ENCODE assay signal across 8 mouse cellular contexts in genomic region chr9:66125543-66126455, GRCm38 (mm10). TPM values are rescaled to one million over a fixed set of nuclear protein-coding genes. Genes with fewer than 3 reads are reported as not detected.
DNase-seq lines count a peak whose midpoint lies in the region; ATAC-seq and TF ChIP-seq lines count a peak whose summit lies in the region.

No protein-coding gene starts in this region.

- peak; percentile 42 for DNase-seq in embryo, embryonic 10.5 days (ENCODE audit: low spot score)
- no peak for DNase-seq in embryo, embryonic 11 days
- no peak for DNase-seq in G1E (ENCODE audit: low spot score)
- DNase-seq in limb, embryonic 10.5 days (ENCODE audit: low spot score) = no peak
- DNase-seq in neural tube, embryonic 11.5 days (ENCODE audit: low spot score) = no peak
- no peak for DNase-seq in right cerebral cortex, adult 18-20 months
- no peak for DNase-seq in layer of hippocampus, adult 8-10 months (ENCODE audit: low spot score in 2 of 2)

- peak overlapping the region; percentile 80 for H3K4me3 ChIP-seq in G1E (ENCODE audit: low read depth, low read length)
- peak overlapping the region; percentile 56 for H3K4me3 ChIP-seq in forebrain, embryonic 13.5 days
- H3K4me3 ChIP-seq in limb, embryonic 10.5 days = peak overlapping the region; percentile 68
- H3K4me3 ChIP-seq in neural tube, embryonic 11.5 days (ENCODE audit: low read depth, low read length) = peak overlapping the region; percentile 50

- H3K9me3 ChIP-seq in G1E (replicated peaks) = no peaks in the 10 kb centered on the region
- no peaks in the 10 kb centered on the region for H3K9me3 ChIP-seq in forebrain, embryonic 13.5 days (replicated peaks)
- H3K9me3 ChIP-seq in limb, embryonic 10.5 days (replicated peaks) = no peaks in the 10 kb centered on the region
- H3K9me3 ChIP-seq in neural tube, embryonic 11.5 days (ENCODE audit: control insufficient read depth, low read length) = no peaks in the 10 kb centered on the region

- H3K27me3 ChIP-seq in G1E (ENCODE audit: insufficient read depth, low read length) = no peaks in the 10 kb centered on the region
- H3K27me3 ChIP-seq in forebrain, embryonic 13.5 days = no peaks in the 10 kb centered on the region
- H3K27me3 ChIP-seq in limb, embryonic 10.5 days (ENCODE audit: low read depth, poor library complexity, severe bottlenecking) = no peaks in the 10 kb centered on the region
- no peaks in the 10 kb centered on the region for H3K27me3 ChIP-seq in neural tube, embryonic 11.5 days (ENCODE audit: control insufficient read depth, insufficient read depth, low read length)

- H3K36me3 ChIP-seq in G1E (replicated peaks) = peaks cover 36% of the 10 kb centered on the region
- H3K36me3 ChIP-seq in forebrain, embryonic 13.5 days (ENCODE audit: poor library complexity, severe bottlenecking) = peaks cover 2% of the 10 kb centered on the region; the same call in 1 of the 2 replicates
- peaks cover 26% of the 10 kb centered on the region for H3K36me3 ChIP-seq in limb, embryonic 10.5 days
- H3K36me3 ChIP-seq in neural tube, embryonic 11.5 days (ENCODE audit: control insufficient read depth, insufficient read depth, low read length) = no peaks in the 10 kb centered on the region

- peak overlapping the region; percentile 88 for H3K27ac ChIP-seq in forebrain, embryonic 13.5 days
- peak overlapping the region; percentile 93 for H3K27ac ChIP-seq in limb, embryonic 10.5 days
- peak overlapping the region; percentile 63; the same call in 1 of the 2 replicates for H3K27ac ChIP-seq in neural tube, embryonic 11.5 days (ENCODE audit: low read depth, low read length)

- H3K4me1 ChIP-seq in G1E (ENCODE audit: insufficient read depth, low read depth, low read length) = peaks cover 58% of the 10 kb centered on the region
- H3K4me1 ChIP-seq in forebrain, embryonic 13.5 days = peaks cover 46% of the 10 kb centered on the region
- H3K4me1 ChIP-seq in limb, embryonic 10.5 days = peaks cover 36% of the 10 kb centered on the region
- H3K4me1 ChIP-seq in neural tube, embryonic 11.5 days (ENCODE audit: control insufficient read depth, insufficient read depth, low read length) = peaks cover 7% of the 10 kb centered on the region; the same call in 1 of the 2 replicates

- peak overlapping the region; percentile 76 for H3K4me2 ChIP-seq in forebrain, embryonic 13.5 days
- H3K4me2 ChIP-seq in neural tube, embryonic 11.5 days (ENCODE audit: low read depth) = peak overlapping the region; percentile 59

- WGBS in forebrain, embryonic 13.5 days = 64% methylated on average over 12 of the region's 12 CpGs
- 63% methylated on average over 12 of the region's 12 CpGs for WGBS in limb, embryonic 10.5 days
- WGBS in neural tube, embryonic 11.5 days = 61% methylated on average over 12 of the region's 12 CpGs

- ATAC-seq in G1E (ENCODE audit: extremely low read depth, insufficient number of reproducible peaks, low FRiP score, poor library complexity, severe bottlenecking) = no peak
- ATAC-seq in forebrain, embryonic 13.5 days = no peak
- no peak for ATAC-seq in neural tube, embryonic 11.5 days (ENCODE audit: insufficient read depth, low FRiP score, low TSS enrichment)

- no peak for TF ChIP-seq CTCF in G1E (IDR thresholded peaks at IDR 0.05; ENCODE audit: low read depth, low read length)

- no peak overlapping the region for H3K9ac ChIP-seq in forebrain, embryonic 13.5 days
- peak overlapping the region; percentile 16; the same call in 1 of the 2 replicates for H3K9ac ChIP-seq in neural tube, embryonic 11.5 days (ENCODE audit: low read length)

RNA-seq across cellular contexts. Expression of gene Snx1, which starts 0.6 kb away (rescaled TPM):
- 71.3 and 81.1 TPM in 2 replicates for total RNA-seq in G1E (2014; fragmentation: Nextera tagmentation)
- 230 and 242 TPM in 2 replicates for total RNA-seq in G1E (2017)
- polyA plus RNA-seq in G1E (2012) = 227 and 276 TPM in 2 replicates
- polyA plus RNA-seq in forebrain, embryonic 13.5 days (2015; fragmentation: Nextera tagmentation; extraction: Ambion mirVana) = 120 and 124 TPM in 2 replicates
- 122 and 126 TPM in 2 replicates for polyA plus RNA-seq in limb, embryonic 10.5 days (2016; fragmentation: Nextera tagmentation; extraction: Ambion mirVana)
- polyA plus RNA-seq in neural tube, embryonic 11.5 days (2014; fragmentation: Nextera tagmentation; extraction: Ambion mirVana) = 127 and 131 TPM in 2 replicates
- 10 to 100 TPM; 84.0 to 94.9 (median 90.0) TPM for total RNA-seq in layer of hippocampus, adult 8-10 months (2022)

RNA-seq across cellular contexts. Expression of gene Ciao2a, which starts 0.6 kb away (rescaled TPM):
- 176 and 189 TPM in 2 replicates for total RNA-seq in G1E (2014; fragmentation: Nextera tagmentation)
- total RNA-seq in G1E (2017) = 258 and 270 TPM in 2 replicates
- polyA plus RNA-seq in G1E (2012) = 15.9 and 30.0 TPM in 2 replicates
- 126 and 139 TPM in 2 replicates for polyA plus RNA-seq in forebrain, embryonic 13.5 days (2015; fragmentation: Nextera tagmentation; extraction: Ambion mirVana)
- polyA plus RNA-seq in limb, embryonic 10.5 days (2016; fragmentation: Nextera tagmentation; extraction: Ambion mirVana) = 166 and 171 TPM in 2 replicates
- polyA plus RNA-seq in neural tube, embryonic 11.5 days (2014; fragmentation: Nextera tagmentation; extraction: Ambion mirVana) = 126 and 131 TPM in 2 replicates
- 10 to 100 TPM; 24.3 to 30.0 (median 27.0) TPM for total RNA-seq in layer of hippocampus, adult 8-10 months (2022)

RNA-seq across cellular contexts. Expression of gene Dapk2, which starts 32.2 kb away (rescaled TPM):
- total RNA-seq in G1E (2014; fragmentation: Nextera tagmentation) = 7.5 and 9.7 TPM in 2 replicates
- 24.4 TPM in 2 replicates for total RNA-seq in G1E (2017)
- polyA plus RNA-seq in G1E (2012) = 9.8 and 10.3 TPM in 2 replicates
- 2.4 and 4.1 TPM in 2 replicates for polyA plus RNA-seq in forebrain, embryonic 13.5 days (2015; fragmentation: Nextera tagmentation; extraction: Ambion mirVana)
- 2.9 and 3.6 TPM in 2 replicates for polyA plus RNA-seq in limb, embryonic 10.5 days (2016; fragmentation: Nextera tagmentation; extraction: Ambion mirVana)
- 3.1 and 3.4 TPM in 2 replicates for polyA plus RNA-seq in neural tube, embryonic 11.5 days (2014; fragmentation: Nextera tagmentation; extraction: Ambion mirVana)
- total RNA-seq in layer of hippocampus, adult 8-10 months (2022) = 1 to 10 TPM in 1 of 4 experiments, under 1 TPM in 3; 0.43 to 1.5 (median 0.69) TPM

RNA-seq across cellular contexts. Expression of gene Snx22, which starts 56.3 kb away (rescaled TPM):
- total RNA-seq in G1E (2014; fragmentation: Nextera tagmentation) (15.0 TPM in 1 of 2 replicates, not detected in the other), G1E (2017) (0.41 and 0.49 TPM in 2 replicates)
- not detected in 2 replicates for polyA plus RNA-seq in G1E (2012)
- 2.7 and 3.1 TPM in 2 replicates for polyA plus RNA-seq in forebrain, embryonic 13.5 days (2015; fragmentation: Nextera tagmentation; extraction: Ambion mirVana)
- polyA plus RNA-seq in limb, embryonic 10.5 days (2016; fragmentation: Nextera tagmentation; extraction: Ambion mirVana) = 1.9 and 2.4 TPM in 2 replicates
- 3.4 and 4.9 TPM in 2 replicates for polyA plus RNA-seq in neural tube, embryonic 11.5 days (2014; fragmentation: Nextera tagmentation; extraction: Ambion mirVana)
- 1 to 10 TPM; 5.0 to 8.6 (median 7.5) TPM for total RNA-seq in layer of hippocampus, adult 8-10 months (2022)
